Mouse (Mus musculus): ENCODE results near the gene Alyref. TPM values are rescaled to one million over a fixed set of nuclear protein-coding genes. Genes with fewer than 3 reads are reported as not detected.

Alyref gene
- polyA plus RNA-seq, 2 experiments, result 143 to 478 TPM

DNA sequence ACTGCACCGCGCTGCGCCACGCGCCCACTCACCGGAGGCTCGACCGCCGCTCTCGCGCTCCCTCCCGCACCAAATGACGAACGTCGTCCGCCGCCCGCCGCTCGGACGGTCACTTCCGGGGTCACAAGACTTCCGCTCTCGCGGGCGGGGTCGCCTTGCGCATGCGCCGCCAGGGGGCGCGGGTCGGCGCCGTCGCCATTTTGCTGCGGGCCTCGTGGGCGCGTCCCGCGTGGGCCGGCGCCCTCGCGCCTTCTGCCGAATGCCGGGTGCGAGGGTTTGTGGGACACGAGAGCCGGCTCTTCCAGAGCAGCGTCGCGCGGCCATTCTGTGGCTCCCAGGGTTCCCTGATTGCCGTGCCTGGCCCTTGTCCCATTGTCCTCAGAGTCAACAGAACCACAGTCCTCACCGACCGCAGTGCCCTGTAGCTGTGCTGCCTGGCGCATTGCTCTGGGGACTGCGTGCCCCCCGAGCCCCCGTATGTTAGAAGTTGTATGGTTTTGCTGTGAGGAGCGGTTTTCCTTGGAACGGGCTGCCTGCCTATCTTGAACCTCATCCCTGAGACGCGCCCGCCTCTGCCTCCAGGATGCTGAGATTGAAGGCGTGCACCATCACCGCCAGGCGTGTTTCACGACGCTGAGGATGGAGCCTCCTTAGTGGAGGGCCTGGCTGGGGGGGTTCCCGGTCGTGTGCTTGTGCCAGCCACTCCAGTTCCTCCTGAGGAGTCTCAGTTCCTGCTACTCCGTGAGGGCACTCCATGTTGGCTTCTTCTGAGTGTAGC is 16.5 kb downstream of the Alyref start, which contains the start of gene Arhgdia:
Gene Arhgdia (minus strand): TSS at position 135 of the 778 bp plus-strand sequence.
- Histone ChIP-seq H3K9ac (ENCODE audit: low read depth, low read length, severe bottlenecking) (peak within 1 kb of the TSS; percentile 85), H3K4me2 (replicated peaks; ENCODE audit: low read depth, low read length, severe bottlenecking) (peak within 1 kb of the TSS; percentile 96), H3K27ac (replicated peaks; ENCODE audit: low read depth, low read length) (peak within 1 kb of the TSS; percentile 93), H3K9me3 (ENCODE audit: control insufficient read depth, low read length) (no peaks in the 10 kb centered on the region), H3K4me3 (replicated peaks; ENCODE audit: low read length) (peak within 1 kb of the TSS; percentile 82), H3K36me3 (ENCODE audit: control insufficient read depth, insufficient read depth, low read length) (peaks cover 54% of the 10 kb centered on the region), H3K4me1 (ENCODE audit: control insufficient read depth, insufficient read depth, low read length) (peaks cover 21% of the 10 kb centered on the region), H3K27me3 (ENCODE audit: control insufficient read depth, insufficient read depth, low read length) (no peaks in the 10 kb centered on the region)
- 9% methylated on average over 56 of the region's 75 CpGs for WGBS
- DNase-seq (ENCODE audit: low spot score) (peak; percentile 77), ATAC-seq (ENCODE audit: low FRiP score, low read depth) (peak; percentile 73)
- peak; percentile 83; the same call in 1 of the 2 replicates for TF ChIP-seq POLR2A (IDR thresholded peaks at IDR 0.05; ENCODE audit: borderline replicate concordance, extremely low read depth, insufficient read depth, insufficient read length)

DNA sequence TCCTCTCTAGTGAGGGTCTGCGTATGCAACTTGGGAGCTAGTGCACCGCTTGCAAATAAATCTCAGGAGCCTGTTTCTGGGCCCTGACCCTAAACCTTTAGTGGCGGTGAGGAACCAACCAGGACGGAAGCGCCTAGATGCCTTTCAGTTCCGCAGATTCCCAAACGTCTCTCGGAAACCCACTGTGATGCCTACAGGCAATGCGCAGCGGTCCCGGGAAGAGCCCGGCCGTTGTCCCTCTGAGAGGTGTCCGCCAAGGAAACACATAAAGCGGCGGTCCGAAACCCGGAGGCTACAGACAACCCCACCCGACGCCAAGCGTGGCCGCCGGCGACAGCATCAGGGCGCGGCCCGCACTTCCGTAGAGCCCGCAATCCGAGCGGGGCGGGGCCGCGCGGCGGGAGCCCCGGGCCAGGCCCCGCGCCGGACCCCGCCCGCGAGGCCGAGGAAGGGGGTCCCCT is 17.3 kb downstream of the Alyref start:
- peak overlapping the region; percentile 82 for H3K4me3 ChIP-seq (replicated peaks; ENCODE audit: low read length)
- no peak for TF ChIP-seq POLR2A (IDR thresholded peaks at IDR 0.05; ENCODE audit: borderline replicate concordance, extremely low read depth, insufficient read depth, insufficient read length)
- H3K27ac ChIP-seq (replicated peaks; ENCODE audit: low read depth, low read length), result peak overlapping the region; percentile 93
- peaks cover 21% of the 10 kb centered on the region for H3K4me1 ChIP-seq (ENCODE audit: control insufficient read depth, insufficient read depth, low read length)
- no peak for DNase-seq (ENCODE audit: low spot score)
- ATAC-seq (ENCODE audit: low FRiP score, low read depth), result peak; percentile 38
- no peaks in the 10 kb centered on the region for H3K9me3 ChIP-seq (ENCODE audit: control insufficient read depth, low read length)
- H3K27me3 ChIP-seq (ENCODE audit: control insufficient read depth, insufficient read depth, low read length), result no peaks in the 10 kb centered on the region
- H3K4me2 ChIP-seq (replicated peaks; ENCODE audit: low read depth, low read length, severe bottlenecking), result peak overlapping the region; percentile 96
- peak overlapping the region; percentile 85 for H3K9ac ChIP-seq (ENCODE audit: low read depth, low read length, severe bottlenecking)
- peaks cover 46% of the 10 kb centered on the region for H3K36me3 ChIP-seq (ENCODE audit: control insufficient read depth, insufficient read depth, low read length)
- WGBS, result 5% methylated on average over 21 of the region's 44 CpGs

DNA sequence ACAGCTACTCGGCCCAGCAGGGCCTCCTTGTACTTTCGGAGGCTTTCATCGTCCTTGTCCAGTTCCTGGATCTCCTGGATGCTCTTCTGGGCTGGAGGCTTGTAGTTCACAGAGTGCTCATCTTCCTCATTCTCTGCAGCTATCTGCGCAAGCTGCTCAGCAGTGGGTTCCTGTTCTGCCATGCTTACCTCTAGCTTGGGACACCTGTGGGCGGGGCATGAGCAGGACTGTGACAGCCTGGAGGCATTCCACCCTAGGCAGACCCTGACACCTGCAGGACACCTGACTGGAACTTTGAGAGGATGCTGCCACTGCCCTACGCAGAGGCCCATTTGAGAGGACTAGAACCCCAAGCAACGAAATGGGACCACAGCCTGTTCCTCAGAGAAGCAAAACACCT is 18.0 kb downstream of the Alyref start:
- H3K36me3 ChIP-seq (ENCODE audit: control insufficient read depth, insufficient read depth, low read length), result peaks cover 40% of the 10 kb centered on the region
- WGBS, result 59% methylated on average over 7 of the region's 7 CpGs
- peak overlapping the region; percentile 85 for H3K9ac ChIP-seq (ENCODE audit: low read depth, low read length, severe bottlenecking)
- H3K4me1 ChIP-seq (ENCODE audit: control insufficient read depth, insufficient read depth, low read length), result peaks cover 21% of the 10 kb centered on the region
- no peak for TF ChIP-seq POLR2A (IDR thresholded peaks at IDR 0.05; ENCODE audit: borderline replicate concordance, extremely low read depth, insufficient read depth, insufficient read length)
- H3K4me3 ChIP-seq (replicated peaks; ENCODE audit: low read length), result peak overlapping the region; percentile 82
- H3K4me2 ChIP-seq (replicated peaks; ENCODE audit: low read depth, low read length, severe bottlenecking), result peak overlapping the region; percentile 96
- H3K27me3 ChIP-seq (ENCODE audit: control insufficient read depth, insufficient read depth, low read length), result no peaks in the 10 kb centered on the region
- ATAC-seq (ENCODE audit: low FRiP score, low read depth) (no peak), DNase-seq (ENCODE audit: low spot score) (no peak)
- no peaks in the 10 kb centered on the region for H3K9me3 ChIP-seq (ENCODE audit: control insufficient read depth, low read length)
- peak overlapping the region; percentile 93 for H3K27ac ChIP-seq (replicated peaks; ENCODE audit: low read depth, low read length)

DNA sequence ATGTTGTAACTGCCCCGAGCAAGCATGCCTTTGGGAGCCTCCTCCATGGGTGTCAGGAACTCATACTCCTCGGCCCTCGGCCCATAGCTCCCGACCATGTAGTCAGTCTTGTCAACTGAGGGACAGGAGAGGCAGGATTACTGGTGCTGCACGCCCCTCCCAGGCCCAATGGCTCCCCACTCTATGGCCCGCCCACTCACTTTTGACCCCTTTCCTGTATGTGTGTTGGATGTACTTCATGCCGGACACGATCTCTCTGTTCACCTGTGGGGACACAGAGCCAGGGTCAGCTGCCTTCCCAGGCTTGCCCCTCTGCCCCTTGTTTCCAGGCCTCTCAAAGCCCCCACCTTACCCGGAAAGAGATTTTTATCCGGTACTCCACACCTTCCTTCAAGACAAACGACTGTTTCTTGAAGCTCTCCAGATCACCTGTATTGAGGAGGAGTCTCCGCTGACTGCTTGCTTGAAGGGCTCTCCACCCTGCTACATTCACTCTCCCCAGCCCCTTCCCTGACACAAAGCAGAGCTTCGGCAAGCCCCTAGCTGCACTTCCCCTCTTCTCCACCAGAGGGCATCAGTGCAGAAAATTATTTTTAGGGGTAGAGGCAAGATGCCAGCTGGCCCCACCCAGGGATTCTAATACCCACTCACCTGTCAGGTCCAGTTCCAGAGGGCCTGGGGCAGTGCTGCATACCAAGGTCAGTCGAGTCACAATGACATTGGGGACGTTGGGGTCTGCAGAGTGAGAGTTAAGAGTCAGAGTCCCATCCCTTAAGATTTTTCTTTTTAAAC is 18.7 kb downstream of the Alyref start:
- no peak for TF ChIP-seq POLR2A (IDR thresholded peaks at IDR 0.05; ENCODE audit: borderline replicate concordance, extremely low read depth, insufficient read depth, insufficient read length)
- peak overlapping the region; percentile 85 for H3K9ac ChIP-seq (ENCODE audit: low read depth, low read length, severe bottlenecking)
- peak overlapping the region; percentile 96 for H3K4me2 ChIP-seq (replicated peaks; ENCODE audit: low read depth, low read length, severe bottlenecking)
- H3K27ac ChIP-seq (replicated peaks; ENCODE audit: low read depth, low read length), result no peak overlapping the region
- ATAC-seq (ENCODE audit: low FRiP score, low read depth), result no peak
- peaks cover 39% of the 10 kb centered on the region for H3K36me3 ChIP-seq (ENCODE audit: control insufficient read depth, insufficient read depth, low read length)
- no peaks in the 10 kb centered on the region for H3K27me3 ChIP-seq (ENCODE audit: control insufficient read depth, insufficient read depth, low read length)
- peak overlapping the region; percentile 82 for H3K4me3 ChIP-seq (replicated peaks; ENCODE audit: low read length)
- WGBS, result 59% methylated on average over 15 of the region's 15 CpGs
- H3K4me1 ChIP-seq (ENCODE audit: control insufficient read depth, insufficient read depth, low read length), result peaks cover 22% of the 10 kb centered on the region
- H3K9me3 ChIP-seq (ENCODE audit: control insufficient read depth, low read length), result no peaks in the 10 kb centered on the region
- DNase-seq (ENCODE audit: low spot score), result peak; percentile 73

DNA sequence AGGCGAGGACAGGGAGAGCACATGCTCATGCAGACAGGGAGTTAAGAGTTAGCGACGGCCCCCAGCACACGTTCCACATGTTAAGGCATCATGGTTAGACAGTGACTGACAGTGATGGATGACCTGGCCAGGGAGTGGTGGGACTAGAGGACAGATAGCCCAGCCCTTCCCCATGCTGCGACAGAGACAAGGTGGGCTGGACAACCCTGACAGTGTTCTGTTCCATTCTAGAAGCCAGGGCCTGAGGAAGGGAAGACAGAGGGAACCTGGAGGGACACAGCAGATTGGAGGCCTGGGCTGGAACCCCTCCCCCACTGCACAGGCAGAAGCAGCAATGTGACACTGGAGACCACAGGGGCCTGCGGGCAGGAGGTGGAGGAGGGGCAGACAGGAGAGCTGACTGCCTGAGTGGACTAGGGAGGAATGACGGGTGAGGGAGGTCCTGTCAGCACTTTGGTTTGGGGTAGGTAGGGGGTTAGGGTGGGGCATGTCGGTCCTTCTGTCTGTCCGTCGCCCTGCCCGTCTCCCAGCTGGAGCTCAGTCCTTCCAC is 19.4 kb downstream of the Alyref start:
- no peak overlapping the region for H3K27ac ChIP-seq (replicated peaks; ENCODE audit: low read depth, low read length)
- 0 out of 2 replicates have a peak overlapping the region, but pooled peaks have one; percentile 85 for H3K9ac ChIP-seq (ENCODE audit: low read depth, low read length, severe bottlenecking)
- ATAC-seq (ENCODE audit: low FRiP score, low read depth) (no peak), DNase-seq (ENCODE audit: low spot score) (no peak)
- H3K36me3 ChIP-seq (ENCODE audit: control insufficient read depth, insufficient read depth, low read length), result peaks cover 34% of the 10 kb centered on the region
- 80% methylated on average over 11 of the region's 11 CpGs for WGBS
- no peaks in the 10 kb centered on the region for H3K9me3 ChIP-seq (ENCODE audit: control insufficient read depth, low read length)
- H3K4me1 ChIP-seq (ENCODE audit: control insufficient read depth, insufficient read depth, low read length), result peaks cover 25% of the 10 kb centered on the region
- TF ChIP-seq POLR2A (IDR thresholded peaks at IDR 0.05; ENCODE audit: borderline replicate concordance, extremely low read depth, insufficient read depth, insufficient read length), result no peak
- H3K4me3 ChIP-seq (replicated peaks; ENCODE audit: low read length), result no peak overlapping the region
- no peak overlapping the region for H3K4me2 ChIP-seq (replicated peaks; ENCODE audit: low read depth, low read length, severe bottlenecking)
- H3K27me3 ChIP-seq (ENCODE audit: control insufficient read depth, insufficient read depth, low read length), result no peaks in the 10 kb centered on the region
